Mouse (Mus musculus): ENCODE data around the gene Cox5b. TPM values are rescaled to one million over a fixed set of nuclear protein-coding genes. Genes with fewer than 3 reads are reported as not detected.
"Not testable (repeated sequence)": the region's sequence is repeated elsewhere in the genome, so short reads cannot be mapped to it uniquely, and the experiment has no call there.

Gene Cox5b
- polyA plus RNA-seq, 1 experiment = 509 TPM

DNA sequence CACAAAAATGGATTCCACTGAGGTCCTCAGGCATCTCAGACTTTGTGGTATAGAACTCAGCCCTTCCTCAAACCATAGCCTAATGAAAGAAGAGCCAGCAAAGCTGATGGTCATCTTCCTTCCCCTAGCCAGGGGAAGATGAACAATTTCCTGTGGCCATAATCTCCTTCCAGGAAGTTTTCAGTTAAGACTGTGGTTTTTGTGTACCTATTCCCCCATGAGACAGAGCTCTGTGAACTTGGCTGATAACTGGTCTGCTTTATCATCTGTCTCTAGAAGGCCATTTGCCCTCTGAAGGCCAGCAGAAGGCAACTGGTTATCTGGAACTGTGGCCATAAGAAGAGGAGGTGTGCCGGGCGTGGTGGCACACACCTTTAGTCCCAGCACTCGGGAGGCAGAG, 35.0 kb upstream of the Cox5b start:
- Histone ChIP-seq H3K4me3 (ENCODE audit: low read depth, low read length) (no peak overlapping the region), H3K36me3 (ENCODE audit: control insufficient read depth, insufficient read depth, low read length, poor library complexity, severe bottlenecking) (peaks cover 2% of the 10 kb centered on the region), H3K27ac (ENCODE audit: insufficient read depth, low read length) (no peak overlapping the region), H3K9ac (ENCODE audit: low read depth, poor library complexity, severe bottlenecking) (no peak overlapping the region), H3K9me3 (replicated peaks; ENCODE audit: control insufficient read depth, insufficient read depth, low read length, poor library complexity, severe bottlenecking) (no peaks in the 10 kb centered on the region), H3K4me1 (ENCODE audit: control insufficient read depth, insufficient read depth, low read length) (no peaks in the 10 kb centered on the region), H3K27me3 (ENCODE audit: control insufficient read depth, insufficient read depth, low read length, poor library complexity, severe bottlenecking) (no peaks in the 10 kb centered on the region)
- no peak for TF ChIP-seq POLR2A (IDR thresholded peaks at IDR 0.05; ENCODE audit: insufficient read depth, low read length)
- TF ChIP-seq EP300 (IDR thresholded peaks at IDR 0.05; ENCODE audit: insufficient read depth, low read depth, low read length) = no peak
- TF ChIP-seq CTCF (IDR thresholded peaks at IDR 0.05; ENCODE audit: low read depth, low read length) = no peak

GRCm38 (mm10) chr1:36657658-36658415, 33.4 kb upstream of the Cox5b start:
- Histone ChIP-seq H3K4me1 (ENCODE audit: control insufficient read depth, insufficient read depth, low read length) (no peaks in the 10 kb centered on the region), H3K4me3 (ENCODE audit: low read depth, low read length) (no peak overlapping the region), H3K27ac (ENCODE audit: insufficient read depth, low read length) (no peak overlapping the region), H3K36me3 (ENCODE audit: control insufficient read depth, insufficient read depth, low read length, poor library complexity, severe bottlenecking) (peaks cover 2% of the 10 kb centered on the region), H3K9ac (ENCODE audit: low read depth, poor library complexity, severe bottlenecking) (no peak overlapping the region), H3K27me3 (ENCODE audit: control insufficient read depth, insufficient read depth, low read length, poor library complexity, severe bottlenecking) (no peaks in the 10 kb centered on the region), H3K9me3 (replicated peaks; ENCODE audit: control insufficient read depth, insufficient read depth, low read length, poor library complexity, severe bottlenecking) (no peaks in the 10 kb centered on the region)
- TF ChIP-seq CTCF (IDR thresholded peaks at IDR 0.05; ENCODE audit: low read depth, low read length) (no peak), POLR2A (IDR thresholded peaks at IDR 0.05; ENCODE audit: insufficient read depth, low read length) (no peak), EP300 (IDR thresholded peaks at IDR 0.05; ENCODE audit: insufficient read depth, low read depth, low read length) (no peak)

GRCm38 (mm10) chr1:36658621-36659399, 32.4 kb upstream of the Cox5b start:
- H3K4me3 ChIP-seq (ENCODE audit: low read depth, low read length) = no peak overlapping the region

DNA sequence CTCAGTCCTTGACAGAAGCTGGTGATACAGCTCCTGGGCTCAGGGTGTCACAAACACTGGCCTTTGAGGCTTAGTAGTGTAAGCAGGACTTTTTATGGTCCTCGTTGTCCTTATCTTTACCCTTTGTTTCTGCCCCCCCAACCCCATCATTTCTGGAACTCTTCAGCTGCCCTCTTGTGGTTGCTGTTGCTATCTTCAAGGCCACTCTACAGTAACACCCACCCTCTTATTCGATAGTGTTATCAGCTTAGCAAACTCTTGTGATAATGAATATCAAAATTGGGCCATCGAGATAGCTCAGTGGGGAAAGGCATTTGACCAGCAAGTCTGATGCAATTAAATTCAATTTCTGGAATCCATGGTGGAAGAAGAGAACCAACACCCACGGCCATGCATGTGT, 26.8 kb upstream of the Cox5b start:
- H3K4me1 ChIP-seq (ENCODE audit: control insufficient read depth, insufficient read depth, low read length) = no peaks in the 10 kb centered on the region
- no peak overlapping the region for H3K9ac ChIP-seq (ENCODE audit: low read depth, poor library complexity, severe bottlenecking)
- H3K9me3 ChIP-seq (replicated peaks; ENCODE audit: control insufficient read depth, insufficient read depth, low read length, poor library complexity, severe bottlenecking) = no peaks in the 10 kb centered on the region
- H3K27me3 ChIP-seq (ENCODE audit: control insufficient read depth, insufficient read depth, low read length, poor library complexity, severe bottlenecking) = no peaks in the 10 kb centered on the region
- no peaks in the 10 kb centered on the region for H3K36me3 ChIP-seq (ENCODE audit: control insufficient read depth, insufficient read depth, low read length, poor library complexity, severe bottlenecking)
- TF ChIP-seq EP300 (IDR thresholded peaks at IDR 0.05; ENCODE audit: insufficient read depth, low read depth, low read length) (no peak), CTCF (IDR thresholded peaks at IDR 0.05; ENCODE audit: low read depth, low read length) (no peak)
- no peak overlapping the region for H3K4me3 ChIP-seq (ENCODE audit: low read depth, low read length)
- no peak overlapping the region for H3K27ac ChIP-seq (ENCODE audit: insufficient read depth, low read length)

More at GRCm38 (mm10) chr1:36658621-36659399, 32.4 kb upstream of the Cox5b start:
- TF ChIP-seq CTCF (IDR thresholded peaks at IDR 0.05; ENCODE audit: low read depth, low read length) (no peak), EP300 (IDR thresholded peaks at IDR 0.05; ENCODE audit: insufficient read depth, low read depth, low read length) (no peak), POLR2A (IDR thresholded peaks at IDR 0.05; ENCODE audit: insufficient read depth, low read length) (no peak)
- Histone ChIP-seq H3K27me3 (ENCODE audit: control insufficient read depth, insufficient read depth, low read length, poor library complexity, severe bottlenecking) (no peaks in the 10 kb centered on the region), H3K27ac (ENCODE audit: insufficient read depth, low read length) (no peak overlapping the region), H3K36me3 (ENCODE audit: control insufficient read depth, insufficient read depth, low read length, poor library complexity, severe bottlenecking) (peaks cover 2% of the 10 kb centered on the region), H3K9ac (ENCODE audit: low read depth, poor library complexity, severe bottlenecking) (no peak overlapping the region), H3K4me1 (ENCODE audit: control insufficient read depth, insufficient read depth, low read length) (no peaks in the 10 kb centered on the region), H3K9me3 (replicated peaks; ENCODE audit: control insufficient read depth, insufficient read depth, low read length, poor library complexity, severe bottlenecking) (no peaks in the 10 kb centered on the region)

DNA sequence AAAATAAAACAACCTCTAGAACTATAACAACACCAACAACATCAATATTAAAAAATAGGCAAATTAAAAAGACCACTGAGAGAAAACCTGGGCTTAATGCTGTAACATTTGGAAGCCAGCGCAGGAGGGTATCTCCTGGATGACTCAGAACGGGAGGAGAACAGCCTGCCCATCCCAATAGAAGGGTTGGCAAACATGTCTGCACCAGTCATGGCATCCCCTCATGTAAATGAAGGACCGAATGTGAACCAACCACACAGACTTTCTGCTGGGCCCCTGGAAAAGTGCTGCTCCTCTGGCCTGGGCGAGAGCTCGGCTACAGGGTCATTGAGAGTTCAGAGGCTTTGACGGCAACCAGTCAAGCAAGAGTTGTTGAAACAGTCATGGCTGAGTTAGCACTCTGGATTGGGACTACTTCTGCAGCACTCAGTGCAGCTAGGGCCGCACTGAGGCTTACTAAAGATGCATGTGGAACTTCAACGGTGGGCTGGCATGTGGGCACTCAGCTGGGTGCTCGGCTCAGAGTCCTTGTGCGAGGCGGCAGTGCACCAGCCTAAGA, 26.0 kb upstream of the Cox5b start:
- Histone ChIP-seq H3K27me3 (ENCODE audit: control insufficient read depth, insufficient read depth, low read length, poor library complexity, severe bottlenecking) (no peaks in the 10 kb centered on the region), H3K4me3 (ENCODE audit: low read depth, low read length) (no peak overlapping the region), H3K36me3 (ENCODE audit: control insufficient read depth, insufficient read depth, low read length, poor library complexity, severe bottlenecking) (no peaks in the 10 kb centered on the region), H3K27ac (ENCODE audit: insufficient read depth, low read length) (no peak overlapping the region), H3K4me1 (ENCODE audit: control insufficient read depth, insufficient read depth, low read length) (no peaks in the 10 kb centered on the region), H3K9ac (ENCODE audit: low read depth, poor library complexity, severe bottlenecking) (no peak overlapping the region), H3K9me3 (replicated peaks; ENCODE audit: control insufficient read depth, insufficient read depth, low read length, poor library complexity, severe bottlenecking) (no peaks in the 10 kb centered on the region)
- TF ChIP-seq EP300 (IDR thresholded peaks at IDR 0.05; ENCODE audit: insufficient read depth, low read depth, low read length) (no peak), POLR2A (IDR thresholded peaks at IDR 0.05; ENCODE audit: insufficient read depth, low read length) (no peak), CTCF (IDR thresholded peaks at IDR 0.05; ENCODE audit: low read depth, low read length) (no peak)

GRCm38 (mm10) chr1:36665934-36666333, 25.3 kb upstream of the Cox5b start:
- TF ChIP-seq CTCF (IDR thresholded peaks at IDR 0.05; ENCODE audit: low read depth, low read length) = no peak
- no peak for TF ChIP-seq EP300 (IDR thresholded peaks at IDR 0.05; ENCODE audit: insufficient read depth, low read depth, low read length)
- TF ChIP-seq POLR2A (IDR thresholded peaks at IDR 0.05; ENCODE audit: insufficient read depth, low read length) = no peak
- Histone ChIP-seq H3K27me3 (ENCODE audit: control insufficient read depth, insufficient read depth, low read length, poor library complexity, severe bottlenecking) (no peaks in the 10 kb centered on the region), H3K4me3 (ENCODE audit: low read depth, low read length) (no peak overlapping the region), H3K4me1 (ENCODE audit: control insufficient read depth, insufficient read depth, low read length) (no peaks in the 10 kb centered on the region), H3K27ac (ENCODE audit: insufficient read depth, low read length) (no peak overlapping the region), H3K9ac (ENCODE audit: low read depth, poor library complexity, severe bottlenecking) (no peak overlapping the region), H3K9me3 (replicated peaks; ENCODE audit: control insufficient read depth, insufficient read depth, low read length, poor library complexity, severe bottlenecking) (no peaks in the 10 kb centered on the region), H3K36me3 (ENCODE audit: control insufficient read depth, insufficient read depth, low read length, poor library complexity, severe bottlenecking) (no peaks in the 10 kb centered on the region)

DNA sequence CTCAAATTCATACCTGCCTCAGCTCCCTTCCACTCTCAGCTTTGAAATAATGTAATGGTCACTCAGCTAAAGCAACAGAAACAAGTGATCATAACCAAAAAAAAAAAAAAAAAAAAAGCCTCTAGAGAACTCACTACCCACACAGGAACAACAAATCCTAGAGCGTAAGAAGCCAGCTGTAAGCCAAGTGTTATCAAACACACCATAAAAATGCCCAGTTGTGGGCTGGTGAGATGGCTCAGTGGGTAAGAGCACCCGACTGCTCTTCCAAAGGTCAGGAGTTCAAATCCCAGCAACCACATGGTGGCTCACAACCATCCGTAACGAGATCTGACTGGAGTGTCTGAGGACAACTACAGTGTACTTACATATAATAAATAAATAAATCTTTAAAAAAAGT, 23.2 kb upstream of the Cox5b start:
- H3K27me3 ChIP-seq (ENCODE audit: control insufficient read depth, insufficient read depth, low read length, poor library complexity, severe bottlenecking); H3K4me3 ChIP-seq (ENCODE audit: low read depth, low read length); H3K4me1 ChIP-seq (ENCODE audit: control insufficient read depth, insufficient read depth, low read length); H3K9ac ChIP-seq (ENCODE audit: low read depth, poor library complexity, severe bottlenecking); H3K27ac ChIP-seq (ENCODE audit: insufficient read depth, low read length); H3K36me3 ChIP-seq (ENCODE audit: control insufficient read depth, insufficient read depth, low read length, poor library complexity, severe bottlenecking); H3K9me3 ChIP-seq (replicated peaks; ENCODE audit: control insufficient read depth, insufficient read depth, low read length, poor library complexity, severe bottlenecking): not testable (repeated sequence)
